Mouse (Mus musculus) testis, adult 2 months (tissue): ENCODE measurements around the gene Ssx2ip.

ENCODE experiments used
- CTCF ChIP-seq: fragments of 200-500 bp; IDR thresholded peaks from 2 replicates; pipeline ENCODE4 v1.5.1; 2012; ENCODE audit warnings: low read depth, mild to moderate bottlenecking, inconsistent platforms, low read length, moderate library complexity; ENCODE audit not compliant: control insufficient read depth, insufficient read depth, insufficient replicate concordance
- POLR2A ChIP-seq: fragments of 200-500 bp; IDR thresholded peaks from 2 replicates; pipeline ENCODE4 v1.6.1; 2012; ENCODE audit warnings: low read depth, mild to moderate bottlenecking, inconsistent platforms, low read length, moderate library complexity; ENCODE audit not compliant: control insufficient read depth

DNA sequence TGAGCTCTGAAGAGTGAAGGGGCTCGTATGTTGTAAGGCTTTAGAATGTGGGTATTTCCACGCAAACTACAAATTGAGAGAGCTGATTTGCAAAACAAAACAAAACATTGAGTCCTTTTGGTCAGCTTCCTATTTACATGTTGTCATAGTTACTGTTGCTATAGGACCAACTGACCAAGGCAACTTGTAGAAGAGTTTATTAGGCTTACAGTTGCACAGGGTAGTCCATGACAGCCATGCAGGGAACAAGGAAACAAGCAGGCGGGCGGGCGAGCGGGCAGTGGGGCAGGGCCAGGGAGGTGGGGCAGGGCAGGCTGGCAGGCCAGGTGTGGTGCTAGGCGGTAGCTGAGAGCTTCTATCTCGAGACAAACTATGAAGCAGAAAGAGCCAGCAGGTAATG, 22.0 kb downstream of the Ssx2ip start:
- no peak for TF ChIP-seq POLR2A
- no peak for TF ChIP-seq CTCF
